ENCODE assay signal across 8 mouse cellular contexts in genomic region chr11:78322076-78322831, GRCm38 (mm10). TPM values are rescaled to one million over a fixed set of nuclear protein-coding genes. Genes with fewer than 3 reads are reported as not detected.
A peak's percentile ranks its signal among the peaks of the same experiment; 100 is the strongest.
DNase-seq lines count a peak whose midpoint lies in the region; ATAC-seq and TF ChIP-seq lines count a peak whose summit lies in the region.

No protein-coding gene starts in this region.

- H3K9ac ChIP-seq in kidney, postnatal 0 days (ENCODE audit: low read depth, low read length), result no peak overlapping the region
- H3K9ac ChIP-seq in forebrain, embryonic 11.5 days (ENCODE audit: low read length), result no peak overlapping the region
- no peak overlapping the region for H3K9ac ChIP-seq in liver, embryonic 15.5 days

- WGBS in kidney, postnatal 0 days, result 53% methylated on average over 2 of the region's 2 CpGs
- 62% methylated on average over 2 of the region's 2 CpGs for WGBS in forebrain, embryonic 11.5 days
- 82% methylated on average over 2 of the region's 2 CpGs for WGBS in liver, embryonic 15.5 days (ENCODE audit: insufficient replicate concordance)

- H3K36me3 ChIP-seq in kidney, postnatal 0 days (ENCODE audit: insufficient read depth, low read length), result peaks cover 16% of the 10 kb centered on the region
- peaks cover 18% of the 10 kb centered on the region; the same call in 1 of the 2 replicates for H3K36me3 ChIP-seq in forebrain, embryonic 11.5 days (ENCODE audit: control insufficient read depth, insufficient read depth, low read length)
- peaks cover 56% of the 10 kb centered on the region for H3K36me3 ChIP-seq in liver, embryonic 15.5 days (replicated peaks)

- H3K27me3 ChIP-seq in kidney, postnatal 0 days (ENCODE audit: insufficient read depth, low read length), result no peaks in the 10 kb centered on the region
- H3K27me3 ChIP-seq in forebrain, embryonic 11.5 days (ENCODE audit: control insufficient read depth, insufficient read depth, low read length), result no peaks in the 10 kb centered on the region
- H3K27me3 ChIP-seq in liver, embryonic 15.5 days, result no peaks in the 10 kb centered on the region

- no peaks in the 10 kb centered on the region for H3K9me3 ChIP-seq in kidney, postnatal 0 days (replicated peaks; ENCODE audit: low read length)
- H3K9me3 ChIP-seq in forebrain, embryonic 11.5 days (ENCODE audit: control insufficient read depth, low read length), result no peaks in the 10 kb centered on the region
- H3K9me3 ChIP-seq in liver, embryonic 15.5 days (replicated peaks), result no peaks in the 10 kb centered on the region

- TF ChIP-seq POLR2A in bone marrow macrophage, adult 2 months (IDR thresholded peaks at IDR 0.05; ENCODE audit: borderline replicate concordance, low read depth, low read length), result no peak

- no peak for DNase-seq in kidney, postnatal 0 days (ENCODE audit: low spot score)
- no peak for DNase-seq in kidney, adult 11 months
- DNase-seq in forebrain, embryonic 11.5 days (ENCODE audit: low spot score), result no peak
- DNase-seq in ovary, adult 18-20 months (ENCODE audit: low spot score), result no peak
- no peak for DNase-seq in c-Kit-positive CD71-positive TER-119-positive erythroid progenitor cells, embryonic 14.5 days (ENCODE audit: low spot score)
- DNase-seq in adrenal gland, postnatal 10 days, result no peak

- 0 out of 2 replicates have a peak, but pooled peaks cover 3% of the 10 kb centered on the region for H3K4me1 ChIP-seq in kidney, postnatal 0 days (replicated peaks; ENCODE audit: insufficient read depth, low read length)
- H3K4me1 ChIP-seq in bone marrow macrophage, adult 2 months (ENCODE audit: control insufficient read depth, insufficient read depth, low read length), result peaks cover 20% of the 10 kb centered on the region
- peaks cover 4% of the 10 kb centered on the region; the same call in 1 of the 2 replicates for H3K4me1 ChIP-seq in forebrain, embryonic 11.5 days (replicated peaks; ENCODE audit: control insufficient read depth, insufficient read depth, low read length)
- H3K4me1 ChIP-seq in liver, embryonic 15.5 days (replicated peaks), result peaks cover 16% of the 10 kb centered on the region

- H3K4me2 ChIP-seq in kidney, postnatal 0 days (ENCODE audit: low read length), result peak overlapping the region; percentile 41; the same call in 1 of the 2 replicates
- H3K4me2 ChIP-seq in forebrain, embryonic 11.5 days (ENCODE audit: low read depth, low read length, severe bottlenecking), result no peak overlapping the region
- H3K4me2 ChIP-seq in liver, embryonic 15.5 days, result no peak overlapping the region

- no peak for TF ChIP-seq CTCF in kidney, postnatal 0 days (IDR thresholded peaks at IDR 0.05; ENCODE audit: low read depth)
- TF ChIP-seq CTCF in bone marrow macrophage, adult 2 months (IDR thresholded peaks at IDR 0.05; ENCODE audit: low read depth, low read length), result no peak

- ATAC-seq in kidney, postnatal 0 days (replicated peaks; ENCODE audit: low FRiP score, low read depth), result no peak
- ATAC-seq in forebrain, embryonic 11.5 days (replicated peaks; ENCODE audit: low FRiP score), result 0 out of 2 replicates have a peak, but pooled peaks have one; percentile 12
- ATAC-seq in liver, embryonic 15.5 days (ENCODE audit: insufficient read depth), result peak; percentile 14; the same call in 1 of the 2 replicates

- H3K4me3 ChIP-seq in kidney, postnatal 0 days (replicated peaks; ENCODE audit: low read depth, low read length), result no peak overlapping the region
- peak overlapping the region; percentile 63 for H3K4me3 ChIP-seq in bone marrow macrophage, adult 2 months (ENCODE audit: insufficient read depth, low read length)
- no peak overlapping the region for H3K4me3 ChIP-seq in forebrain, embryonic 11.5 days (ENCODE audit: low read depth, low read length)
- no peak overlapping the region for H3K4me3 ChIP-seq in liver, embryonic 15.5 days (replicated peaks)

- no peak overlapping the region for H3K27ac ChIP-seq in kidney, postnatal 0 days
- peak overlapping the region; percentile 61 for H3K27ac ChIP-seq in bone marrow macrophage, adult 2 months (ENCODE audit: insufficient read depth, low read depth, low read length)
- H3K27ac ChIP-seq in forebrain, embryonic 11.5 days (ENCODE audit: low read depth, low read length), result no peak overlapping the region
- H3K27ac ChIP-seq in liver, embryonic 15.5 days (replicated peaks), result peak overlapping the region; percentile 15; the same call in 1 of the 2 replicates

RNA-seq across cellular contexts. Expression of gene Aldoc, which starts 0.5 kb away (rescaled TPM):
- polyA plus RNA-seq in kidney, postnatal 0 days (2015; fragmentation: Nextera tagmentation; extraction: Ambion mirVana), result 12.5 and 13.0 TPM in 2 replicates
- 21.9 and 31.0 TPM in 2 replicates for polyA plus RNA-seq in bone marrow macrophage, adult 2 months (2012; ENCODE audit: insufficient read depth, insufficient read length, missing spikeins)
- polyA plus RNA-seq in forebrain, embryonic 11.5 days (2014; fragmentation: Nextera tagmentation; extraction: Ambion mirVana), result 3.3 and 7.4 TPM in 2 replicates
- polyA plus RNA-seq in liver, embryonic 15.5 days (2015; fragmentation: Nextera tagmentation; extraction: Ambion mirVana), result 10.5 and 13.3 TPM in 2 replicates
- total RNA-seq in adrenal gland, postnatal 10 days (2021), result 1 to 10 TPM; 8.3 to 8.6 TPM

RNA-seq across cellular contexts. Expression of gene Pigs, which starts 6.0 kb away (rescaled TPM):
- polyA plus RNA-seq in kidney, postnatal 0 days (2015; fragmentation: Nextera tagmentation; extraction: Ambion mirVana), result 67.5 and 74.9 TPM in 2 replicates
- 80.8 and 85.9 TPM in 2 replicates for polyA plus RNA-seq in bone marrow macrophage, adult 2 months (2012; ENCODE audit: insufficient read depth, insufficient read length, missing spikeins)
- polyA plus RNA-seq in forebrain, embryonic 11.5 days (2014; fragmentation: Nextera tagmentation; extraction: Ambion mirVana), result 69.6 and 70.3 TPM in 2 replicates
- polyA plus RNA-seq in liver, embryonic 15.5 days (2015; fragmentation: Nextera tagmentation; extraction: Ambion mirVana), result 31.1 and 33.3 TPM in 2 replicates
- 10 to 100 TPM; 40.1 to 40.3 TPM for total RNA-seq in adrenal gland, postnatal 10 days (2021)

RNA-seq across cellular contexts. Expression of gene Spag5, which starts 20.9 kb away (rescaled TPM):
- 12.4 and 14.8 TPM in 2 replicates for polyA plus RNA-seq in kidney, postnatal 0 days (2015; fragmentation: Nextera tagmentation; extraction: Ambion mirVana)
- polyA plus RNA-seq in bone marrow macrophage, adult 2 months (2012; ENCODE audit: insufficient read depth, insufficient read length, missing spikeins), result 19.3 and 28.1 TPM in 2 replicates
- 75.5 and 76.1 TPM in 2 replicates for polyA plus RNA-seq in forebrain, embryonic 11.5 days (2014; fragmentation: Nextera tagmentation; extraction: Ambion mirVana)
- 34.8 and 35.0 TPM in 2 replicates for polyA plus RNA-seq in liver, embryonic 15.5 days (2015; fragmentation: Nextera tagmentation; extraction: Ambion mirVana)
- total RNA-seq in adrenal gland, postnatal 10 days (2021), result 10 to 100 TPM; 11.2 to 16.1 TPM

RNA-seq across cellular contexts. Expression of gene Unc119, which starts 21.0 kb away (rescaled TPM):
- 30.4 TPM in 2 replicates for polyA plus RNA-seq in kidney, postnatal 0 days (2015; fragmentation: Nextera tagmentation; extraction: Ambion mirVana)
- polyA plus RNA-seq in bone marrow macrophage, adult 2 months (2012; ENCODE audit: insufficient read depth, insufficient read length, missing spikeins), result 35.5 and 38.5 TPM in 2 replicates
- polyA plus RNA-seq in forebrain, embryonic 11.5 days (2014; fragmentation: Nextera tagmentation; extraction: Ambion mirVana), result 73.2 and 77.4 TPM in 2 replicates
- 27.4 and 29.4 TPM in 2 replicates for polyA plus RNA-seq in liver, embryonic 15.5 days (2015; fragmentation: Nextera tagmentation; extraction: Ambion mirVana)
- 10 to 100 TPM; 36.1 to 42.5 TPM for total RNA-seq in adrenal gland, postnatal 10 days (2021)

RNA-seq across cellular contexts. Expression of gene BC030499, which starts 31.6 kb away (rescaled TPM):
- polyA plus RNA-seq in kidney, postnatal 0 days (2015; fragmentation: Nextera tagmentation; extraction: Ambion mirVana), result 0.17 TPM in 1 of 2 replicates, not detected in the other
- 3.5 and 4.4 TPM in 2 replicates for polyA plus RNA-seq in bone marrow macrophage, adult 2 months (2012; ENCODE audit: insufficient read depth, insufficient read length, missing spikeins)
- 0.21 and 0.87 TPM in 2 replicates for polyA plus RNA-seq in forebrain, embryonic 11.5 days (2014; fragmentation: Nextera tagmentation; extraction: Ambion mirVana)
- 0.22 TPM in 1 of 2 replicates, not detected in the other for polyA plus RNA-seq in liver, embryonic 15.5 days (2015; fragmentation: Nextera tagmentation; extraction: Ambion mirVana)
- 1 to 10 TPM in 1 of 2 experiments, under 1 TPM in 1; 0.57 to 2.2 TPM for total RNA-seq in adrenal gland, postnatal 10 days (2021)

Comparison
In these comparisons a context has a peak if more than half of its experiments do, and no peak if none do; other contexts are left out.
1. H3K27ac ChIP-seq: peak in bone marrow macrophage, adult 2 months (single experiment) and liver, embryonic 15.5 days (single experiment); none in kidney, postnatal 0 days (single experiment) and forebrain, embryonic 11.5 days (single experiment).